Mouse (Mus musculus): ENCODE measurements at regions not wholly inside any gene's neighbourhood (a gene's known extent, or its start where the extent isn't known, plus 50 kb on each side); places are given as distances from the start of the nearest gene placed in this dataset.

DNA sequence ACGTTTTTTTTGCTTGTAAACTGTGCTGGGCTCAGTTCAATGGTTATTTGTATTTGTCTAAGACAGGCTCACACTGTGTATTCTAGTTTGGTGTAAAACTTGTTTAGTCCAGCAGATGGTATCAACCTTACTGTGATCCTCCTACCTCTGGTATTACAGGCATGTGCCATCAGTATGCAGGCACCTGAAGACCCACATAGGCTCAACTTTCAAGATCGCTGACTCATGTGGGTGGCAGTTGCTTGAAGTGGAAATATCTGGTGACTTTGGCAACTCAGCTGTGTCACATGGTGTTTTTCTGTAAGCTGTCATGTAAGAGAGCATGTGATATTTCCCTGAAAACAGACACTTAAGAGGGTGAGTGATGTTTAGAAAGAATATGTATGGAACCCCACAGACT, 92.2 kb upstream of the Rprm start:
- TF ChIP-seq CTCF (IDR thresholded peaks at IDR 0.05; ENCODE audit: borderline replicate concordance, extremely low read depth, insufficient read depth, insufficient read length) (no peak), POLR2A (IDR thresholded peaks at IDR 0.05; ENCODE audit: borderline replicate concordance, extremely low read depth, insufficient read depth, insufficient read length, poor library complexity, severe bottlenecking) (no peak)
